Mouse (Mus musculus): ENCODE measurements around the gene Aldh1a3.

- no peak for TF ChIP-seq POLR2A (IDR thresholded peaks at IDR 0.05; ENCODE audit: insufficient read length, low read depth)
- TF ChIP-seq TCF3 (IDR thresholded peaks at IDR 0.05; ENCODE audit: insufficient read length, low read depth): no peak
- TF ChIP-seq TCF12 (IDR thresholded peaks at IDR 0.05; ENCODE audit: insufficient read depth, poor library complexity, severe bottlenecking): no peak
These were observed 72.4 kb downstream of the Aldh1a3 start for GRCm38 (mm10) chr7:66354911-66355310.

Measured in myocyte (in vitro differentiated cells).